Mouse (Mus musculus) frontal cortex, postnatal 25 days (tissue): Measurements from ENCODE around the gene Galns.
A peak's percentile ranks its signal among the peaks of the same experiment; 100 is the strongest.

Source experiments
- DNase-seq, 2 experiments: peaks; one replicate each; pipeline ENCODE4 v3.0.0; 2022; ENCODE audit warnings: low spot score in 2 of 2

Gene Galns

DNA sequence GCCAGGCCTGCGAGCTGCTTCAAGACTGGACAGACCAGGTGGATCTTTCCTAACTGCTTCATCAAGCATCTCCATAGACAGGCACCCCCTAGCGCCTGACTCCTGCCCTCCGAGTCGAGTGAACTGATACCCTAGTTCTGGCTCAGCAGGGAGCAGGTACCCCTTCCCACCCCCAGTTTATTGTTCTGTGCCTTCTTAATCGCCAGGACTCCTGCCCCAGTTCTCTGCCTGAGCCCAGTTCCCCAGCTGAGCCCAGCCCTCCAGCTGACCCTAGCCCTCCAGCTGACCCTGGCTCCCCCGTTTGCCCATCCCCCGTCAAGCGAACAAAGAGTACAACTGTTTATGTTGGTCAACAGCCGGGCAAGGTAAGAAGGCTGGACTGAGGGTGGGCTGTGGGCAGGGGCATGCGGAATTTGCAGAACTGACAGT, 42.4 kb downstream of the Galns start:
- DNase-seq: no peak

DNA sequence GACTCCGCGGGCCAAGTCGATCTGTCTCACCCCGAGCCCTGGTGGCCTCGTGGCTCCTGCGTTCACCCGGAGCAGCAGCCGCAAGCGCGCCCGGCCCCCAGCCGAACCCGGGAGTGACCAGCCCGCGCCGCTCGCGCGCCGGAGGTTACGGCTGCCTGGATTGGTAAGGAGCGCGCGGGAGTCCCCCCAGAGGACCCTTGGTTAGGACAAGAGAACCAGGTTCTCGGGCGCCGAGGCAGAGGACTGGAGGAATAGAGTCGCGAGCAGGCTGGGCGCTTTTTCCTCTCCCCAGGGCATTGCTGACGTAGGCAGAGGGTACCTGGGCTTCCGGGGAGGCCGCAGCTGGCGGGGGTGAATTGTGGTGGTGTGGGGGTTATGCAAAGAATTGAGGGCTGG, 43.2 kb downstream of the Galns start:
- no peak for DNase-seq

DNA sequence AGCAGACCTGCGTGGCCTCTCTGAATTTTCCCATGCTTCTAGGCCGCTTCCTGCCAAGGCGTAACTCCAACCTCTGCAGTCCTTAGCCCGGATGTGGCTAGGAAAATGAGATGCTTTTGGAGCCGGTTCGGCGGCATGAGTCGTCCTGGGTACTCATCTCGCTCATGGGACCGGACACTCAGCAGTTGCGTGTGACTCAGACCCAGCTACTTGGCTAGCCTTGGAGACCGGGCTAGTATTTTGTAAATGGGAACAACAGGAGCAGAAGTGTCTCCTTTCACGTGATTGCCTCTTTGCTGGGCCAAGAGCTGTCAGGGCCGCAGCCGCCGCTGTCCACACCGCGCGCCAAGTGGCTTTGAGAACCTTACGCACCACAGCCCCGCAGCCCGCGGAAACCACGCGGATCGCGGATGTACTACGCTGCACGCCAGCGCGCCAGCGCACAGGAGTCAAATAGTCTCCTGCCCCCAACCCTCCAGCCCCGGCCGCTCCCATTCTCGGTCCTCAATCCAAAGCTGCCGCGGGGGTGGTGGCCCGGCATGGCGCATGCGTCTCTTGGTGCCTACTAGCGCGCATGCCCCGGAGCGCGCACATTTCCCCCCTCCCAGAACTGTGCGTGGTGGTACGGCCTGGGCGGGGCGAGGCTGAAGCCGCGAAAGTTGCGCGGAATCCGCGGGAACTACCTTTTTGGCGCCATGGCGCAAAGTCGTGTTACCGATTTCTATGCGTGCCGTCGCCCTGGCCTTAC, 43.7 kb downstream of the Galns start, which contains the start of gene Cdt1:
TSS of gene Cdt1 (plus strand) at position 655 of the 748 bp plus-strand sequence.
- peak; percentile 90 to 91 for DNase-seq

DNA sequence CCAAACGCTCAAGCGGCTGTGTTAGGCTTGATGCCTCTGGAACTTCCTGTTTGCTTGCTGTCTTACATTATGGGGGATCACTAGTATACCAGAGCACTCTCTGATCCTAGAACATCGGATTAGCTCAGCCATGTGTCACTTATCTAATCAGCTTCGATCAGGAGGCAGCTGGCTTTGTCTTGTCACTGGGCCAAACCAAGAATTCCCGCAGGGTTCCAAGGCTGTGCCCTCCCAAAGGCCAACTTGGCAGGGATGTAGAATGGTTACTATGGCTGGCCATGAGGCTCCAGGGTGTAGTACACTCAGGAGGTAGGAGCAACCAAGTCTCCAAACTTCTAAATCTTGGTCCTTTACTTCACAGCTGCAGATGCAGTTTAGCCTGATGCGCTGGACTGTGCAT, 44.5 kb downstream of the Galns start:
- no peak for DNase-seq

DNA sequence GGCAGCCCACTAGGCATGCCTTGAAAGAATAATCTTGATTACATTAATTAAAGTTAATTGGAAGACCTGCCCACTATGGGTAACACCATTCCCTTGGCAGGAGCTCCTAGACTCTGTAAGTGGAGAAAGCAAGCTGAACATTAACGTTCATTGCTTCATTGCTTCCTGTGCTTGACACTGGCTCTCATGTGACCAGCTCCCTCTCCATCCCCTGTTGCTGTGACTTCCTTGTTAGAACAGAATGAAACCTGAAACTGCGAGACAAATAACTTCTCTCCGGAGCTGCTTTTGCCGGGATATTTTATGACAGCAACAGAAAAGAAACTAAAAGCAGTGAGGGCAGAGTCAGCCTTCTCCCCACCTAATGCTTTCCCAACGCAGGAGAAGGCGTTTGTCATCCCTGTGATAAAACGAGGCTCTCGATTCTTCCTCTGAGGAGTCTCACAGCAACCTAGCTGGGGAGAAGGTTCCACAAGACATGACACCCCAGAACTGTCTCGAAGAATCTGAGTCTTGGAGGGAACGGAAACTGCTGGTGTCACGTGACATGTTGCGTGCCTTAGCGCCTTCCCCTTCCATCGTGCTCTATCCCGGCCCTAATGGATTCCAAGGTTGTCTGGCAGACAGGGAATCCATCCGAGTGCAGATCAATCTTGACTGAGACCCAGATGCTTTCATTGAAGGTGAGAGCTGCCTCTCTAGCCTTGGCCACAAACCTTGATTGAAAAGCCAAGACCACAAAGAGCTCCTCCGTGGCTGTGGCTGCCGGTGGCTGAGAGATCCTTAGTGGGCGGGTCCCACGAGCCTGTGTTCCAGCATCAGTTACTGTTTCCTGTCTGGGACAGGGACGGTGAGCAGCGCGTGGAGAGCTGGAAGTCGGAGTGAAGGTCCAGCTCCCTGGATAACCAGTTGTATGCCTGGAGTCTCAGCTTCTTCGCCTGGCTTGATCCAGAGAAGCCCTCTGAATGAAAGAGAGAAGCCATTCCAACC, 46.6 kb downstream of the Galns start:
- DNase-seq: no peak

DNA sequence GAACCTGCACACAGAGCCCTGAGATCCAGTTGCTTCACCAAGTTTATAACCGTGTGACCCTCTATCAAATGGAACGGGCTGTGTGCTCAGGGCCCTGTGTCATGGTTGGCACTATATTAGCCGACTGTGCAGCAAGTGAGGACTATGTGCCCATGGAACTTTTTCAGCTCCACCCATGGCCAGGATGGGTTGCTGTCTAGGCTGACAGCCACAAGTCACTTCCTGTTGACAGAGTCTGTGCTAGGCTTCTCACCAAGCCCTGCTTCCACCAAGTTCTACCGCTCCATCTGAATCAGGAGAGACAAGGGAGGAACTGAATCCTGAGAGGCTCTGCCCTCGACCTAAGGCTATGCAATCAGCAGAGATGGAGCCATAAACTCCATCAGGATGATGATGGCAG, 50.1 kb downstream of the Galns start:
- no peak for DNase-seq

DNA sequence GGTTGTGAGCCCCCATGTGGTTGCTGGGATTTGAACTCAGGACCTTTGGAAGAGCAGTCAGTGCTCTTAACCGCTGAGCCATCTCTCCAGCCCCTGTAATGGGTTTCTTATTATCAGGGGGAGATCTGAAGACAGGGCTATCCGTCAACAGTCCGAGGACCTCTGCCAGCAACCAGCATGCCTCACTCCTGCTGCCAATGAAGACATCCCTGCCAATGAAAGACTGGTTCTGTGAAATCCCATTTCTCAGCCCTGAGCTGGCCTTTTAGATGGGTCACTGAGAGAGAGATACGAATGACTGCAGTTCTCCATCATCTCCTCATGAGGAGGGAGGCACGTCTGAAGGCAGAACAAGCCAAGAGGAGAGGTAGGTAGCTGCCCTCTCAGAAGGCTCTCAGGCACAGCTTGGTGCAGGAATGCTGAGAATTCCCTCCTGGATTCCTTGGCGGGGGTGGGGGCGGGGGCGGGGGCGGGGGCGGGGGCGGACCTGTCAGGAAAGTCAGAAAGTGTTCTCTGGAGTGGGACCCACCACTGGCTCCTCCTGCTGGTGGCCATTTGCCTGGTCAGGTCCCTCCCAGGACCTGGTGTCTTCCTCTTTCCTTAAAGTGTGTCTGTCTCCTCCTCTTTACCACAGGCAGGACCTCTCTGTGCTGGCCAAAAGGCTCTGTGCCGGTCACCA, 52.5 kb downstream of the Galns start:
- DNase-seq: no peak

DNA sequence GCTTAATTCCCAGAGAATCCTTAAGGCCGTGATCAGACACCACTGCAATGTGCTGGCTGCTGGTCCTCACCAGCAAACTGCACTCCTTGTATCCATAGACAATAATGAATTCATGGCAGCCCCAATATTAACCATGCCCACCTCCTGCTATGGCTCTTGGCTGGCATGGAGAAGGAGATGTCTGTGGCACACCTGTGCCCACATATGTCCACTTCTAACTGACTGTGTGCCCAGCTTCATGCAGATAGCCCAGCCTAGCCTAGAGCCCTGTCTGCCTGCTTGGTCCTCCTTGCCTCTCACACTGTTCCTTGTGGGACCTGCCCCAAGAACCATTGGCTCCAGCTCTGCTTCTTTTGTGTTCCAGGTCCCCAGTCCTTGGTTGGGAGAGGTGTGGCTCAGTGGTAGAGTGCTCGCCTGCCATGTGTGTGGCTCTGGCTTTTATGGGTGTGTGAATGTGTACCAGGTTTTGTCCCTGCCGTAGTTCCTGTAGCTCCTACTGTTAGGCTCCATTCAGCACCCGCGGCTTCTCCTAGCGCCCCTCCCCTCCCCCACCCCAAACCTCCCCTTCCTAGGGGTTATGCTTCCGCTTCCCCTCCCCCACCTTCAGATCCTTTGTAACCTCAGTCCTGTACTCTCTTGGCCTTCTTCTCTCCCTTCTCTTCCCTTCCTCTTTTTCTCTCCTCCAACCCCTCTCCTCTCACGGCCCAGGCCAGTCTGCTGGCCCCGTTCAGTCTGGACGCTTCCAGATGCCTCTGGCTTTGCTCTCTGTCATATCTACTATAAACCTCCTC, 53.8 kb downstream of the Galns start:
- DNase-seq: no peak

DNA sequence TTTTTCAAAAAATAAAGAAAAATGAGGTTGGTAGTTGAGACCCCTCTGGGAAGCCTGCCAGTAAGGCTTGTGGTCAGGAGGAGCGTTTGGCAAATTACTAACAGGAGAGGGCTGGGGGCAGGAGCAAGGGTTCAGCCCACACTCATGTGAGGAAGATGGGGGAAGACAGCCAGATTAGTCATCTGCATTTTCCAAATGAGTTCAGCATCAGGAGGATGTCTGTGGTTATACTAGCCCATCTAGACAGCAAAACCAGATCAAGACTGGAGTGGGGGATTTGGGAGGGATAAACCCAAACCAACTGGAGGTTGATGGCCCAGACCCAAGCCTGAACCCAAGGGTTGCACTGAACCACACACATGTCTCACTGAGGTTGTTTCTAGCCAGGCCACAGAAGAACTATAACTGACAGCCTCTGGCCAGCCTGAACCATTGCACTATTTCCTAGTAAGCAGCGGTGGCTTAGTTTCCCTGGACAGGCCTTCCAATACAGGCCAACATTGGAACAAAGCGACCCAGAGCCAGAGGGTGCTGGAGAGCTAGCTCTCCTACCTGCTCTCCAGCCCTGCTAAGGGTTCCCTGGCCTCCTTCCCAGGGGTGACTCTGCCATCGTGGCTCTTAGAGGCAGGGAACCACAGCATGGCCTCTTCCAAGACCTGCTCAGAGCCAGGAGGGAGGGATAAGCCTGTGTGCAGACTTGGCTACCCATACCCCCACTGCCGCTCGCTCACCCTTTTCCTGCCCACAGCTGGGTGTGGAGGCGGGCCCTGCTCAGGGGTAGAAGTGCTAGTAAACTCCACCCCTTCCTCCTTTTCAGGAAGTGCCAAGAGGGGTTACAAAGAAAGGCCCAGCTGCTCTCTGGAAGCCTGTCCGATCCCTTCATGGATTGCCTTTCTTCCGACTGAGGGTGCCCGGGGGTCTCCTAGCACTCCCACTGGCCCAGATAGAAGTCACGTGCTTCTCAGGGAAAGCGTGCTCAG, 54.9 kb downstream of the Galns start:
- DNase-seq: no peak

DNA sequence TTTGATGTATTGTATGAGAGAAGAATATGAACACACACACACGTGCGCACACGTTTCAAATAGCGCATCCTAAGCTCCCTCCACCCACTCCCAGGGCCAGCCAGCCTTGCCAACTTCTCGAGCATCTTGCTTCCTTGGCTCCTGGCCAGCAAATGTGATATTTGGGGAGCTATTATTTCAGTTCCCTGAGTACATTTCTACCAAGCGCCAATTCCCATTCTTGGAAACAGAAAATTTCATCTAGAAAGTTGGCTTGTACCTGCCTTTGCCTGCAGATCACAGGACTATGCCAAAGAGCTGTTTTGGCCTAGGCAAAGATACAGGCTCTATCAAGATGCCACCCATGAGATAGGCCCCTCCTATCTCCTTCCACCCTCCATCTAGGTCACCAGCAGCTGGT, 56.5 kb downstream of the Galns start:
- DNase-seq: no peak

DNA sequence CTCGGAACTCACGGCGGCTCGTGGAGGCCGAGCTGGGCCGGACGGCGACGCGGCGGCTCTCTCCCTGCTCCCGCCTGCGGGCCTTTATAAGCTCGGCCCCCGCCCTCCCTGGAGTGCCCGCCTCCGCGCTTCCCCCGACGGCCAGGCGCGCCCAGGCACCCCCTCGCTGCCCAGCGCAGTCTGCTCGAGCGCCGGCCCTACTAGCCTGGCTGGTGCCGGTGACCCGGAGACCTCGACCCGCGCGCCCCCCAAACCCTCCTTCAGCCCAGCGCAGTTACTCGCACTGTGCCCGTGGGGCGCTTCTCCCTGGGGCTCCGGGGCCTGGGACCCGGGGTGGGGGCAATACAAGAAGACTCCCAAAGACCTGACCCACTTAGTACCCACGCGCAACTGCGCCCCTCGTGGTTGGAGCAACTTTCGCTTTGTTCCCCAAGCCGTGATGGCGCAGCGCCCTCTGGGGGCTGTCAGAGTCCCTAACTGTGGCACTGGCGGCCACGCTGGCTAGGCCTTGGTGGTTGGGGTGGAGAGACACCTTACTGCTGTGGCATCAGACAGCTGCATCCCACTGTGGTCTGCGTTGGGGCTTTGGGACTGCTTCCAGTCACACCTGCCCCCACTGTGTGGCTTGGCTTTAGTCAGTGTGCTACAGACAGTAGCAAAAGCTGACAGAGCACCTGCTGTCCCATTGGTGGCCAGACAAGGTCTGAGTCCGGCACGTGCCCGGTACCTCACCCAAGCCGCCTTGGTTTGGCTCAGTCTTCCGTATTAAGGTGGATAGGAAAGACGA, 59.8 kb downstream of the Galns start, which contains the start of gene Piezo1:
TSS of gene Piezo1 (minus strand) at position 65 of the 787 bp plus-strand sequence.
- peak; percentile 80 to 83 for DNase-seq

DNA sequence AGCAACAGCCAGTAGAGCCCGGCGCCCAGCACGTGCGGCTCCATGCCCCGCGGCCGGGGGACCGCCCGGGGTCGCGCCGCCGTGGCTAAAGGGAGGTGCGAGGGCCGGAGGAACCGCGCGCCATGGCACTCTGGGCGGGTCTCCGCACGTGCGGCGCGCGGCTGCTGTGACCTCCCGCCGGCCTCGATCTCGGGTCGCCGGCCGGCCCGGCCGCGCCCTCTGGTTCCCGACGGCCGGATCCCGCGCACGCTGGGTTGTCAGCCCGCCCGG, 60.3 kb downstream of the Galns start:
- no peak for DNase-seq

DNA sequence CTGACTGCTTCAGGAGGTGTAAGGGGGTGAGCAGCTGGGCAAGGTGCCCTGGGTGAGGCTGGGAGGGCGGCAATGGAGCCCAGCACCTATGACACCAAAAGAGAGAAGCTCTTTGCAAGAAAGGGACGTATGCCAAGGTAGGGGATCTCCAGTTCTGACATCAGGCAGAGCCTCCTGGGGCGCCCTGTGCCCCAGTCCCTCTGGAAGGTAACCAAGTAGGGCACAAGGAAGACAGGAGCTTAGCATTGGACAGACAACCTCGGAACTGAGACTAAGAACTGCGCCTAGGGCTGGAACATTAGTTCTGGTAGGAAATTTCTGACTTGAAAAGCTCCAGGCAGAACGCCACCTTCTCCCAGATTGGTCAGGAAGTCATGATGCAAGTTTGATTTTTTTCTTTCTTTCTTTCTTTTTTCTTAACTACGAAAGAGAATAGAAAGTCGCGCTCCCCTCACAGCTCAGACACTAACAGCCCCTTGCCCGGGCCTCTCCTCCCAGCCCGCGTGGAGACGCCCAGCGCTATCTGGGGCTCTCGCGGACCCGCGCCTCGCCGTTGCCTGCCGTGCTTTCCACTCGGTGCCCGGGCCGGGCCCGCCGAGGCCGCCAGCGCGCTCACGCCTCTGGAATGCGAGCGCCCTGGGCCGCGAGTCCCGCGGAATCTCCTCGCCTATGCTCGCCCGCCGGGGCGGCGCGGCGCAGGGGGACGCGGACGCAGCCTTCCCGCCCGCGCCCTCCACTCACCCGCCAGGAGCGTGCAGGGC, 60.8 kb downstream of the Galns start:
- DNase-seq: no peak

DNA sequence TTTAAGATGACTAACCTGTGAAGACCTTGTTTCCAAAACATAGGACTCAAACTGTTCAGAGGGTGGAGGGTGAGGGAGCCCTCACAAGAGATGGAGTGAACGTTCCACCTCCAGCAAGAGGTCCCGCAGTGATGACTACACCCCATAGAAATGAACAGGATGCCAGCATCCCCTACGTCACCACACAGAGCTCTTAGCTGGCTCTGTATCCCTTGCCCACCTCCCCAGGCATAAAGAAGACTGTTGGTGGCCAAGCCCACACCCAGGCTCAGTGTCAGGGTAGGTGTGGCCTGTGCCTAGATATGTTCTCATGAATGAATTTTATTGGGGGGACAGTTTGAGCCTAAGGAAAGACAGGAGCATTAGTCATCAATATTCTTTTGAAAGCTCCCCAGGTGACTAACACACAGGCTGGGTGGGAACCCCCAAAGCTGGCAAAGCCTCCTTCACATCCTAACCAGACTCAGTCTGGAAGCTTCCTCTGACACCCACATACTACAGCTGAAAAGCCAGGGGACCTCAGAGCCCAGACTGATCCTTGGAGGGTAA, 62.3 kb downstream of the Galns start:
- no peak for DNase-seq

DNA sequence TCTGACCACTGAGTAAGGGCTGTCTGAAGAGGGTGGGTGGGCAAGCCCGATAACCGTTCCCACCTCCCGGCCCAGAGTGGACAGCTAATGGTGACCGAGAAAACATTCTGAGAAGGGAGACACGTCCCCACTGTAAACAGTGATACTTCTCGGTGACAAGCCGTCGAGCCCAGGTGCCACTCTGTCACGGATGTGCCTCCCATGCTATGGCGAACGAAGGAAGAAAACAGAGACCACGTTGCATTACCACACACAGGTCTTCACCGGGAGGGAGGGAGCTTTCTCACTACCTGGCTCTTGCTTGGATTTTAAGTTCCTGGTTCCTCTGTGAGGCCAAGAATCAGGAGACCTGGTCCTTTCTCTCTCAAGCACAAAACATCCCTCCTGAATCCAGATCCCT, 62.9 kb downstream of the Galns start:
- DNase-seq: no peak

DNA sequence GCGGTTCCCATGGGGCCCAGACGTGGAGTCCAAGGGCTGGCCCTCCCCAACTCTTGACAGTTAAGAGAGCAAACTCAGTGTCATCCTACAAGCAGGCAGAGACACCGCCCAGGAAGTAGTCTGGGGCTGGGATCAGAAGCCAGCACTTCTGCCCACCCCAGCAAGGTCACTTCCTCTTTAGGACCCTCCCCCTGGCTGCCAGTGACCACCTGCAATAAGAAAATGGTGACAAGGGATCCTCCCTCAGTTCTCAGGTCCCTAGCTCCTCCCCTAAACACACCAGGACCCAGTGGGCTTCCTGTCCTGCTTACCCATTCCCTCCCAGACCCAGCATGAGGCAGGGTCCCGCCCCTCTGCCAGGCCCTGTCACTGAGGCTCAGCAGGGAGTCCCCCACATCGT, 63.4 kb downstream of the Galns start:
- DNase-seq: no peak

DNA sequence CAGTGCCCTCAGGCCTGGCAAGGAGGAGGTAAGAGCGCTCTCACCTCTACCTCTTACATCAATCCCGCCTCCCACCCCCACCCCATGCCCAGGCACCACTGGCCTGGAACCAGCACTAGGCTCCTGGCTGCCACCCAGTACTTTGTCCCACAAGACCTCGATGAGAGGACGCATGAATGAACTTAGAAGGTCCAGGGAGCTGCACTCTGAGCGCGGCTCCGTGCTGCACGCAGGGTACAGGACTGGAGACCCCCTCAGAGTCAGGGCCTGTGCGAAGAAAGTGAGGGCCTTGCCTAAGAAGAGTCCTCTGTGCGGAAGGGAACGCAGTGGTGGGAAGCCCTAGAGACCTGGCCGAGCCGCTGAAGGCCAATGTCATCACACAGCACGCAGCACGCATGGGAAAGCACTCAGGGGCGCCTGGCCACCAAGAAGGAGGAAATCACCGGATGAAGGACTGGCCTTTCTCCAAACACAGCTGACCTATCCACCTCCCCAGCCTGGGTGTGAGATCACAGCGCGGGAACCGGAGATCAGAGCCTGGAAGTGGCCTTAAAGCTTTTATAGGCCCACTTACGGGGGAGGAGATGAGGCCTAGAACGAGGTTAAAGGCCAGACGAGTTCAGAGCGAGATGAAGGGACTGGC, 64.3 kb downstream of the Galns start:
- no peak for DNase-seq
